Mouse (Mus musculus) regulatory T cell (primary cell): ENCODE measurements around the gene Gm20388.
"Not testable (repeated sequence)": the region's sequence is repeated elsewhere in the genome, so short reads cannot be mapped to it uniquely, and the experiment has no call there.

Source experiments
- in situ Hi-C: fragments of 300-600 bp; cut with MboI, MseI; formaldehyde crosslinking; loops from one replicate; pipeline ENCODE4 v1.15.1; 2025; ENCODE audit warnings: high pct_unique_total_duplicates

The Gm20388 gene

DNA sequence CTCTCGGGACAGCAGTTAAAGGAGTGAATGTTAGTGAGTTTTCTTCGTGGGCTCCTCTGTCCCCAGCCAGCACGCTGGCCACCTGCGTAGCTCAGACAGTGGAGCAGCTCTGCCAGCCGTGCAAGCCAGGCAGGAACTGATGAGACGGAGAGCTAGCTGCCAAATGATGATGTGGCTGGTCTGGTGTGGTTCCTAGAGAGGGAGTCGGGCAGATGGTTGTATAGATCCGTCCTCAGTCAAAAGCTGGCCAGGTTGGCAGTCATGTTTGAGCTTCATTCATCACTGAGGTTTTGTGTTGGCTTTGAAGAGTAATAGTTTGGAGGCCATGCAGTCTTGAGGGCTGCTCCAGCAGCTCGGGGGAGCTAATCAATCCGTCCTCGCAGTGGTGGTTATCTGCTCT is 3588.3 kb downstream of the Gm20388 start:
- in situ Hi-C loops, result loop anchor here (5.0 kb wide), 1 partner anchor 107 kb away; no protein-coding TSS in a partner anchor

DNA sequence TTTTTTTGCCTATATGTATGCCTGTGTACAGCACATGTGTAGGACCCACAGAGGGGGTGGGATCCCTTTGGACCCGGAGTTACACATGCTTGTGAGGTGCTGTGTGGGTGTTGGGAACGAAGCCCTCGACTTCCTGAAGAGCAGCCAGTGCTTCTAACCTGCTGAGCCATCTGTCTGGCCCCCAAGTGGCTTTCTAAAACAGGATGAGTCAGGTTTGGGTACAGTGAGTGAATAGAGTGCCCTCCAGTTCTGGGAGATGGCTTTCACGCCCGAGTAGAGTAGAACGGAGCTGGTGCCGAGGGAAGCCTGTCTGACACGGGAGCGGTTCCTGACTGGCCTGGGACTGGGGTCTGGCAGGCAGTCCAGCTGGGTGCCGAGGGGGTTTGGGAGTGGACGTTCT is 3588.9 kb downstream of the Gm20388 start:
- in situ Hi-C loops, result loop anchor here (5.0 kb wide), 1 partner anchor 107 kb away; no protein-coding TSS in a partner anchor

DNA sequence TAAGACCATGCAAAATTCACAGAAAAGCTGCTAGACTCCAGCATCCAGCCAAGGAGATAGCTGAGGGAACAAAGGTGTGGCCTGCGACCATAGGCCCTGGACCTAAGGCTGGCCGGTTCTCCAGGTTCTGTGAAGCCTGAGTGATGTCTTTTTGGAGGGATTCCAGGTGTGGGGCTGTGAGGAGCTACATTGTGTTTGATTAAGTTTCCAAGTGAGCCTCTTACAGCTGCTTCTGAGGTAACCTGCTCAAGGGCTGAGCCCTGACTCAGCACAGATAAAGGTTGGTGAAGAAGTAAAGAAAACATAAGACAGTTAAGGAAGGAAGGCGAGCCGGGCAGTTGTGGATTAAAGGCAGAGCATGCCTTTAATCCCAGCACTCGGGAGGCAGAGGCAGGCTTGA is 3591.6 kb downstream of the Gm20388 start:
- in situ Hi-C loops, result no loop called here

DNA sequence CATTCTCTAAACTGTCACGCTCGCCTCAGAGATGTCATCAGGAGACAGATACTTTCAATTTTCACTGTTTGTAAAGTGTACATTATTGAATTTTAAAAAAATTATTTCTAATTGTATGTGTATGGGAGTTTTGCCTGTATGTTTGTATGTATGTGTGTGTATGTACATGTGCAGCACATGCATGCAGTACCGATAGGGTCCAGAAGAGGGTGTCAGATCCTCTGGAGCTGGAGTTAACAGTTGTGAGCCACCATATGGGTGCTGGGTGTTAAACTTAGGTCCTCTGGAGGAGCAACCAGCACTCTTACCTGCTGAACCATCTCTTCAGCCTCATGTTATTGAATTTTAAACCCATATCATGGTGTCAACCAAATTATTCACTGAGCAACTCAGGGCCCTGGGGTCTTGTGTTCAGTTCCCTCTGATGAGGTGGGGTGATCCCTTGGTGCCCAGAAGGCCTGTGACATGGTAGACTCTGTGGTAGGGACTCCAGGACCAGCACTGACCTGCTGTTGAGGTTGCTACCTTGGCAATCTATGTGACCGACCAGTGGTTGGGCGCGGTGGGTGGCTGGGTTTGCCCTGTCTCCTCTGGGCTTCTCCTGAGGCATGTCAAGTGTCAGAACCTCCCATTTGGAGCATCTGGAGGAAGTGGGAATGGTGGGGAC is 3593.3 kb downstream of the Gm20388 start:
- in situ Hi-C loops, result no loop called here

DNA sequence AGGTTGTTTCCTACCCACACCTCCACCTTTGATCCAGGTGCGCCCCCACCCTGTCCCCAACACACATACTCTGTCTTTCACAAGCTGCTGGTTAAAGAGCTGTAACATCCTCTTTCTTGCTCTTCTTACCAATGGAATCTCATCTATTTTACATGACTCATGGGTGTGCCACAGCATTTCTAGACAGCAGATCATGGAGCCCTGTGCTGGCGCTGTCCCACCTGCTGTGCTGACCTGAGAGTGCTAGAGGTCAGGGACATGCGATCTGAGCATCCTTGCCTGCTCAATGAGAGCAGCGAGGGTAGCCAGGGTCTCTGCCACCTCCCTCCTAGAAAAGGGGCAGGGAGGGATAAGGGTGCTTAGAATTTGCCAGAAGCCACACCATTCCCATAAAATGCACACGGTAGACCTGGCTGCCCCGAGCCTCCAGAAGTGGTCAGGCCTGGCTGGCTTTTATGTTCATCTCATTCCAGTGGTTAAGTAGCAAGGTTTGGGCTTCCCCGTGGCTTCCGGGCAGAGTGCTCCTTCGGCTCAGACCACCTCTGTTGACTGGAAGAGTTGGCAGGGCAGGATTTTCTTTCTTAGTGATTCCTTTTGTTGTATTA is 3594.1 kb downstream of the Gm20388 start:
- in situ Hi-C loops, result no loop called here

DNA sequence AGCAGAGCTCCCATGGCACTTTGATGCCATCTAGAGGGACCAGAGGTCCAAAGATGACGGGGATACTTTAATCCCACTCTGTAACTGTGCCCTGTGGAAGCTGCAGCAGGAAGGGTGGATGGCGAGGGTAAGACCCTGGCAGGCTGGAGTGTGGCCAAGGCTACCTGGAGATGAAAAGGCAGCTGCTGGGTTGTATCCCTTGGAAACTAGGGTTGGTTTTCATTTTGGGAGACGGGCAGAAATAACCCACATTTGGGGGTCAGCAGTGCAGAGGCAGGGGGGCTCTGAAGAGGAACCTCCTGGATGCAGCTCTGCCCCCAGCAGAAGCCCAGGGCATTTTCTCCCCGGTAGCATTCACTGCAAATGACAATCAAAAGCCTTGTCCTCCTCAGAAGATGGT is 3594.6 kb downstream of the Gm20388 start:
- in situ Hi-C loops, result no loop called here

DNA sequence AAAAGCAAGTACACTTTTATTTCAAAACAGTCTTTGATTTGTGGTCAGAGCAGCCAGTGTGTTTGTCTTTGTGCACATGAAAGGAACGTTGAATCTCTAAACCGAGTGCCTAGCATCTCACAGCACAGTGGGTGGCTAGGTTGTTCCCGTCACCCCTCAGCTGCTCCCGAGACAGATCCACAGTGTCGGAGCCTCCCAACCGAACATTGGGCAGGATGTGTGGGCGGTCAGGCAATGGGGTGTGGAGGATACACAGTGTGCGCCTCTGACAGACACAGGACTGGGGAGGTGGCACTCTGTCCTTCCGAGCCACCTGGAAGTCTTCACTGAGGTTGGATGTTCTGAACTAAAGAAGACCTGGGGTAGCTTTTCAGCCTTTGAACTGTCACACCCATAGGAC is 3595.1 kb downstream of the Gm20388 start:
- in situ Hi-C loops, result no loop called here

DNA sequence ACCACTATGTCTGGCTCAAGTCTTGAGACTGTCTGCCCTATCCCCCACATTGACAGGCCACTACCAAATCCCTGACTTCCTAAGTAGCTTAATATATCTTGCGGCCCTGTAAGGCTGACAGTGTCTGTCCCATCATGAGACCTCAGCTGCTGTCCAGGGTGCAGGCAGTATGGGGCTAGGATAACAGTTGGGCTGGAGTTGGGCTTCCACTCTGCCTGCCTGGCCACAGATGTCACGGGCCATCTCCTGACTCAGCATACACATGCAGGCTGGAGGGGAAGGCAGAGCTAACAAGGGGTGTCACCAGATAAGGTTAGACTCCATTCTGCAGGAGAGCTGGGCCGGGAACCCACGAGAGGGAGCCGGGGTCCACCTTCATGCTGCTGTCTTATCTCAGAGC is 3596.5 kb downstream of the Gm20388 start:
- in situ Hi-C loops, result no loop called here

DNA sequence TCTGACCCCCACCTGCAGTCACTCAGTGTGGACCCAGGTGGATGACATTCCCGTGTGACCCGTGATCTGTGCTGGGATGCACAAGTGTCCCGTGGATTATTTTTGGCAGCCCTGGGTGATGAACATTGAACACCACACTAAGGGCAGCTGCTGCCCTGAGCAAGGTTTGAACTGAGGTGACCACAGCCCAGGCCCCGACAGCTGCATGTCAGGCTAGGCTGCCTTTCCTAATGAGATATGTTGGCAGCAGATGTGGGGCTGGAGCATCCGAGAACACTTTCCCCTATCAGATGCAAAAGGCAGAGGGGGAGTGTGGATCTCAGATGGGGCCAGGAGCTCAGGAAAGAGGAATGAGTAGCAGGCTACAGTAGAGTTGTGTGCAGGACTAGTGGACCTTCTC is 3600.2 kb downstream of the Gm20388 start:
- in situ Hi-C loops, result no loop called here

DNA sequence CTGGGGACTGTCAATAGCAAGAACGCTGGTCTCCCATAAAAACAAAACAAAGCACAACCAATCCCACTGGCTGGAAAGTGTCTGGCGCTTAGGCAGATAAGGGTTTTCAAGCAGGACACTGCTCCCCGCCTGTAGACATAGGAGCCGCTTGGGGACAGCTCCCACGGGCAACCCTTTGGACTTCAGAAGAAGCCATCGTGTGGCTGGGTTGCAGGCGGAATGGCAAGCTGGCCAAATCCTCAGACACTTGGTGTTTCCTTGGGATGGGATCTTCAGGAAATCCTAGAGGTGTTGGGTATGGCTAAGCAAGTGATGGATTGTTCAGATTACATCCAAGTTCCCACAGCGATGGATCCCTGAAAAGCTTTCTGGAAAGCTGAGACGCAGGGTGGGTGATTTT is 3603.5 kb downstream of the Gm20388 start:
- in situ Hi-C loops, result no loop called here

DNA sequence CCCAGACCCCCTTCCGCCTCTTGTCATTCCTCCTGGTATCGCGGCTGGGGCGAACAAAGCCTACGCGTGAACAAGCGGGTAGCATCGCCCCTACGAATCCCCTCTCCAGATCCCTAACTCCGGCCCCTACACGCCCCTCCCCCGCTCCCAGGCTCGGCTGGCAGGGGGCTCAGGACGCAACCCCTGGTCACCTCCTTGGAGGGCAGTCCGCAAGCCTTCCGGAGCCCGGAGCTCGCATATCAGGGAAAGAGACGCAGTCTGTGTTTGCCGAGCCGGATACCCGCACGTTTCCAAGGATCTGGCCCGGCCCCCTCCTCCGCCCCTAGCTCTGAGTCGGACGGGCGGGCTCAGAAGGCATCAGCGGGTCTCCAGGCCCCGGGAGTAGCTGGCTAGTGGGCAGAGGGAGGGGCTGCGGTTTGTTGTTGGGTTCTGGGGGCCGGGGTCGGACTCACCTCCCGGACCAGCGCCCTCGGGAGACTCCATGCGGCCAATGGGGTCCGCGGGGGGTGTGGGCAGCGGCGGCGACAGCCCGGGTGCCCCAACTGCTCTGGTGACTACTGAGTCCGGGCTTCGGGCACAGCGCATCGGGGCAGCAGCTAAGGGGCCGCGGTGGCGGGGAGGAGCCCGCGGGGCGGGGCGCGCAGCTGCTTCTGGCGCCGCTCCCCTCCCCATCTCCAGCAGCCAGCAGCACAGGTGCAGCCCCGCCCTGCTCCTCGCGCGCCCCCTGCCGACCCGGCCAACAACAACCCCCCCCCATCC is 3604.3 kb downstream of the Gm20388 start, which contains the start of gene Dbndd1:
Gene Dbndd1, minus strand, starts transcription at position 683 of the 759 bp plus-strand sequence.
- in situ Hi-C loops, result no loop called here

DNA sequence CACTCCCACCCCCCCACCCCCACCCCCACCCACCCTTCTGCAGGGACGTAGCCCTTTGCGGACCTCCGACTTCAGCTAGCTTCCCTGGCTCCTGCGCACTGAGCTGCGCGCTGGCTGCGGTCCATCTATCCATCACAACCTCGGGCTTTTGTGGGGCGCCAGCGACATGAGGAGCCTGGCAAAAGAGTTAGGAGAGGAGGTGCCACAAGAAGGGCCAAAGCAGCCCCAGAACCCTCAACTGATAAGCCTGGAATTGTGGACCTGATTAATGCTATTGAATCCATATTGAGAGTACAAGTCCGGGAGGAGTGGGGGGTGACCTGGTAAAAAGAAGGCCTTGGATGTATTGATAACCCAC is 3604.9 kb downstream of the Gm20388 start:
- in situ Hi-C loops, result no loop called here

DNA sequence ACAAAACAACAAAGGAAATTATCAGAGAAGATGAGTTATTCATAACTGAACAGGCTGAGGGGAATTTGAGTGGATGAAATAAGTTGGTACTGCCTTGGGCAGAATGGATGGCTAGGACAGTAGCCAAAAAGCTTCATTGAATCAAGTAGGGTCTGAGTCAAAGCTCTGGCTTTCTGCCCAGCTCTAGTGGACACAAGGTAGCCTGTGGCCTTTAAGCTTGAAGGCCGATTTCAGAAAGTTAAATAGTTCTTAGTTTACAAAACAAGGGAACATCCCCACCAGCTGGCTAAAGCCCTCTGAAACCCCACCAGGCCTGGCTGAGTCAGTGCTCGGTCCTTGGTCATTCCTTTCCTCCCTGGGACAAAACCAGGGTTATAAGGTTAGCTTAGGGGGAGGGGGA is 3606.0 kb downstream of the Gm20388 start:
- in situ Hi-C loops, result no loop called here

DNA sequence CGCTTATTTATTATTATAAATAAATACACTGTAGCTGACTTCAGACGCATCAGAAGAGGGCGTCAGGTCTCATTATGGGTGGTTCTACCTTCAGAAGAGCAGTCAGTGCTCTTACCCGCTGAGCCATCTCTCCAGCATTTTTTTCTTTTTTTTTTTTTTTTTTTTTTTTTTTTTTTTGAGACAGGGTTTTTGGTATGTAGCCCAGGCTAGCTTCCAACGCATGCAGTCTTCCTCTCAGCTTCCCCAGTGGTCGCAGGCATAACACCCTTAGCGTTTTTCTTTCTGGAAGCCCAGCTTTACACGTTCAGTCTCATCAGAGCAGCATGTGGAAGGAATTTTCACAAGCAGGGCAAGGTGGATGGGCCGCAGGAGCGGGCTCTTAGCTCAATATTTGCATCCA is 3607.5 kb downstream of the Gm20388 start:
- in situ Hi-C loops, result no loop called here

DNA sequence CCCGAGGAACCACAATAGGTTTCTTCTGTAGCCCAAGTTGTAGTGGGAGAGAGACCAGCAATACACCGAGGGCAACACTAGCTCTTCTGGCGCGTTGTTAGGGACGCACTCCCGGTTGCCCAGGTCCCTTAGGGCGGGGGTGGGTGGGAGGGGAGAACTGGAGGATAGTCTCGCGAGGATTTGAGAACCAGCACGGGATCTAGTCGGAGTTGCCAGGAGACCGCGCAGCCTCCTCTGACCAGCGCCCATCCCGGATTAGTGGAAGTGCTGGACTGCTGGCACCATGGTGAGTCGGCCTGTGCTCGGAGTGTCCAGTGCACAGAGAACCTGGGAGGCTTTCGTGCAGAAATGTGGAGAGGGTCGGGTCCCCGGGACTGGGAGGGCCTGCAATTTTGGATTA is 3608.0 kb downstream of the Gm20388 start, which contains the start of gene Gas8:
Gene Gas8, plus strand, starts transcription at position 168 of the 400 bp plus-strand sequence.
- in situ Hi-C loops, result no loop called here

DNA sequence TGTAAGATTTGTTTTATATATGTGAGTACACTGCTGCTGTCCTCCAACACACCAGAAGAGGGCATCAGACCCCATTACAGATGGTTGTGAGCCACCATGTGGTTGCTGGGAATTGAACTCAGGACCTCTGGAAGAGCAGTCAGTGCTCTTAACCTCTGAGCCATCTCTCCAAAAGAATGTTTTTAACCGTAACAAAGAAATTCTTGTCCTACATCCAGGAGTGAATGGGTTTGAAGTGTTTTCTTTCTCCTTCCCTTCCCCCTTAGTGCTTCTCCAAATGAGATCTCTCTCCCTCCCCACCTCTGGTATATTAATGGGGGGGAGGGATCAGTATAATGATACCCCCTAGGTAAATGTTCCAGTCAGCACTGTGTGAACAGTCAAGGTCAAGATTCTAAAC is 3609.4 kb downstream of the Gm20388 start:
- in situ Hi-C loops, result not testable (repeated sequence)

DNA sequence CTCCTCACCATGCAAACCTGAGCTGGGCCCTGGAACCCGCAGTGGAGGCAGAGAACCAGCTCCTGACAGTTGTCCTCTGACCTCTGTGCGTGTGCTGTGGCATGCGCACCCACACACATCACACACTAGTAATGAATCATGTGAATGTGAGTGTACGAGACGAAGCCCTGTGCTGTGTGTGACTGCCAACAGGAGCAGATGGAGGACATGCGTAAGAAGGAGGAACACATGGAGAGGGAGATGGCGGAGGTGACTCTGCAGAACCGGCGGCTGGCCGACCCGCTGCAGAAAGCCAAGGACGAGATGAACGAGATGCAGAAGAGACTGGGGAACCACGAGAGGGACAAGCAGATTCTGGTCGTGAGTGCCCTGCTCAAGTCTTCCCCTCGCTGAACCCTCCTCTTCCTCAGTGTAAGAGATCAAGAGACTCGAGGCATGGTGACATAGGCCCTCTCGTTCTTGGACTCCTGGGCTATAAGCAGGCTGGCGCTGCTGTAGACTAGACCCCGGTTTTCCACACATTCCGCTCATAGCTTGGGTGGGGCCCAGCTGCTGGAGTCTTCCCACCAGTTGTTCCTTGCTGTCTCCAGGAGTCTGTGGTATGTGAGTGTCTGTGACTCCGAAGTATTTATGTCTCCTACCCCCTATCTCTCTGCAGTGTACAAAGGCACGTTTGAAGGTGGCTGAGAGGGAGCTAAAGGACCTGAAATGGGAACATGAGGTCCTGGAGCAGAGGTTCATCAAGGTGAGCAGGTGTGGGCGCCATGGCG is 3617.3 kb downstream of the Gm20388 start:
- in situ Hi-C loops, result no loop called here

DNA sequence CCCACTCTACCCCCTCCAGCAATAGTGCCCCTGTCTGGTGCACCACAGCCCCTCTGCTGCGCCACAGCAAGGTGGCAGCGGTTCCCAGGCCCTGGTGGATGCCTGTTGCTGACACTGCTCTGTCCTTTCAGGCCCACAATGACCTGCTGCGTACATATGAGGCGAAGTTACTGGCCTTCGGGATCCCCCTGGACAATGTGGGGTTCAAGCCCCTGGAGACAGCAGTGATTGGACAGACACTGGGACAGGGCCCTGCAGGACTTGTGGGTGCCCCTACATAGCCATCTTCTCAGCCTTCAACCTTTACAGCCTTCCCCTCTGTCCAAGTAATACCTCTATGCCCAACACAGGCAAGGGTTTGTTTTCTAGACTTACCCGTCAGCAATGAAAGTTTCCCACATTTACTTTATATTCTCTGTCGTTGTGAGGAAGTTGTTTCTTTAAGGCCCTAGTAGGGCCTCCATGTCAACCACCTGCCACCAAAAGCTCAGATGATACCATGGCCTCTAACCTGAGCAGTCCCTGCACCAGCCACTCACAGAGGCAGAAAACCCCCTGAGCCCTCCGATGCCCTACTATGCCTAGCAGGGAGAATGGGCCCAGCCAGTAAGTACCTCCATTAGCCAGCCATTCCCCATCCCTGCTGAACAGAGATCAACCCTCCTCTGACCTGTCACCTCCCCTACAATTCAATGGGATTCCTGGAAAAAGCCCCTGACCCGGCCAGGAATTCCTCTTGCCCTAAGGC is 3625.8 kb downstream of the Gm20388 start:
- in situ Hi-C loops, result loop anchor here (5.0 kb wide), 1 partner anchor 86 kb away; no protein-coding TSS in a partner anchor

DNA sequence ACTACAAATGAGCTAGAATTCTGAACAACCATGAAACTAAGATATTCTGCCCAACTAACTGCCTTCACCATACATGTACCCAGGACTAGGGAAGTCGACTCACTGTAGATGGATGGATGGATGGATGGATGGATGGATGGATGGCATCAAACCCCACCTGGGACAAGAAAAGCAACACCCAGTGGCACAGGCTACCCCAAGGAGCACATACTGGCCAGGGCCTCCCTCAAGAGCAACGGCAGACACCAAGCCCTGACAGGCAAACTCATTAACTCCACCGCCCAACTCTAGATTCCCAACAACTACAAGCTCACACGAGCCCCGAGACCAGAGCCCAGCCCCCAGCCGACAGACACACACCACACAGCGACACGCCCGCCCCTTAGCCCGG is 3626.3 kb downstream of the Gm20388 start:
- in situ Hi-C loops, result loop anchor here (5.0 kb wide), 1 partner anchor 85 kb away; no protein-coding TSS in a partner anchor

DNA sequence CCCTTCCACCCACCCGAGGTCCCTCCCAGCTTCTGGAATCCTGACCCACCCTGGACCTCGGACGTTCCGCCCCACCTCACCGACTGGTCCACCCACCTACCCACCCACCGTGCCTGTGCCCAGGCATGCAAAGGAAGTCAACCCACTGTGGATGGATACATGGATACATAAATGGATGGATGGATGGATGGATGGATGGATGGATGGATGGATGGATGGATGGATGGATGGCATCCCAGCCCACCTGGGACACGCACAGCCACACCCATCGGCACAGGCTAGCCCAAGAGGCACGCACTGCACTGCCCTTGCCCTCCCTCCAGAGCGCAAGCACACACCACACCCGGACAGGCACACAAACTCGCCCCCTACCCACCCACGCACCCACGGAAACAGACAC is 3627.0 kb downstream of the Gm20388 start:
- in situ Hi-C loops, result loop anchor here (5.0 kb wide), 1 partner anchor 85 kb away; no protein-coding TSS in a partner anchor

DNA sequence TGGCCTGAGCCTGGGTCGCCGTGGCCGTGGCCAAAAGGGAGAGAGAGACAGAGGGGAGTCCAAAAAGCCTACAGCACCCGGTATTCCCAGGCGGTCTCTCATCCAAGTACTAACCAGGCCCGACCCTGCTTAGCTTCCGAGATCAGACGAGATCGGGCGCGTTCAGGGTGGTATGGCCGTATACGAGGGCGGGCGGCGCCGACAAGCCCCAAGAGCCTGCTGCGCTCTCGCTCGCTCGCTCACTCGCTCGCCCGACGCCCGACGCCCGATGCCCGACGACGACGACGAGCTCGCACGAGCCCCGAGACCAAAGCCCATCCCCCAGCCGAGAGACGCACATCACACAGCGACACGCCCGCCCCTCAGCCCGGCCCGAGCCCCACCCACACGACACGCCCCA is 3653.6 kb downstream of the Gm20388 start:
- in situ Hi-C loops, result loop anchor here (25.0 kb wide), 1 partner anchor 1002 kb away; the partner anchor contains the start of genes Cdt1 and Piezo1
